Mouse (Mus musculus): ENCODE results near the gene Gm45717.

Gene Gm45717

DNA sequence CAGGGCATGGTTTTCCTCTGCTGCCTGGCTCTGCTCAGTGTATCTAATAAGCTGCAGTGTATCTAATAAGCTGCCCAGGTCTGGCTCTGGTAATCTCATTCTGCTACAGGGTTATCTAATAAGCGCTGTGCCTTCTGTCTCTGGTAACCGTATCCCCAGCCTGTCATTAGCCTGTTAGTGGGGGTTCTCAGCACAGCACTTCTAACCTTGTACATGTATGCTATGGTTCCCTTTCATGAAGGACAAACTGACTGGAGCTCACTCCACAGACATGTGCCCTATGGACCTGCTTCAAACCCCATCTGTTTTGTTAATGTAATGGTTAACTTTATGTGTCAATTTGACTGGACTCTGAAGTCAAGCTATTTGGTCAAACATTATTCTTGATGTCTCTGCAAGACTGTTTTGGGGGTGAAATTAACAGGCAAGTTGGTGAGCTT is 50.1 kb downstream of the Gm45717 start:
- no peak for DNase-seq (ENCODE audit: low spot score in 2 of 2)

GRCm38 (mm10) chr7:140903212-140903611 is 52.5 kb downstream of the Gm45717 start:
- peak in 1 of 2 experiments; percentile 74 for DNase-seq (ENCODE audit: low spot score in 2 of 2)

DNA sequence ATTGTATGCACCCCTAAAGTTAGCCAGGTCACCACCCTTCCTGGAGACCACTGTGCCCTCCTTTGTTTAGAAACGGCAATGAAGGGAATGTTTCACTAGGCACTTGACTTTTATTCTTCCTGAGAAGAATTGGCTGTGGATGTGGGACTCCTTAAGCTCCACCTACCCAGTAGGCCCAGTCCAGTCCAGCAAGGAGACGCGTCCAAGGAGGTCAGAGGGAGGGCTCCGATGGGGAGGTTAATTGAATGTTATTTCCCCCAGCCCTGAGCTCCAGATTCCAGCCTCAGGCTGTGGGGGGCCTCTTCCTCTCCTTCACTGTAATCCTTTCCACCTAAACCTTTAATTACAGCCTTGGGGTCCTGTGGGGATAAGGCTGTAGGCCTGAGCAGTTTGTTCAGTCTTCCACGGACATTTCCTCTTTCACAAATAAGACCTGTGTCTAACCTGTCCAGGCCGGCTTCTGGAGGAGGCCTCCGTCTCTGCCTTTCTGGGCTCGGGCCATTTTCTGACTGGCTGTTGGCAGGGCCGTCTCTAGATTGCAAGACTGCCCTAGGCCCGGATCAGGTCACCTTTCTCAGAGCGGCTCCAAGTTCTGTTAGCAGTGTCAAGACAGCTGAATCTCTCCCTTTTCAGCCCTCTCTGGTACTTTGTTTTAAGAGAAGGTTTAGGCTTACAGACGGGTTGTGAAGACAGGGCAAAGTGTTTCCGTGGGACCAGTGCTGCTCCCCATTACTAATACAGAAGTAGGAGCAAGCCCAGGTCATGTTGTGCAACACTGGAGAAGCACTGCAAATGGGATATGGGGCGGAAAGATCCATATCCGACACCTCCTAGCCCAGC is 53.5 kb downstream of the Gm45717 start:
- DNase-seq (ENCODE audit: low spot score in 2 of 2), result no peak

DNA sequence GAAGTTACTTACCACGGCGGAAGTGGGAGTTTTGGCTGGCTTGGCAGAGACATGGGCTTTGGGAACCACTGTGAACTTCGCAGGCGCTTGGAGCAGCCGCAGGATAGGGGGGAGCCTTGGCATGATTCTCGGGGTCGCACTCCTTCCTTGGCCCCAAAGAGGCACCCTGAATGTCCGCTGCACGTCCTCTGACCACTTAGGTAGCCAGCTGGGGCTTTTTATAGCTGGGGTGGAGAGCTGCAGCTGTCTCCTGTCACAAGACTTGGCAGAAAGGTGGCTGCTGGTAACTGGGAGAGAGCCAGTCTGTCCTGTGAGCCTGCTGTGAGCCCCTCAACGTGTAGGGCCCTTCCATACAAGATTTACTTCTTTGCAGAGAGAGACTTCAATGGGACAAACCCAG is 55.5 kb downstream of the Gm45717 start, which contains the start of gene Cox8b:
TSS of gene Cox8b (minus strand) at position 227 of the 400 bp plus-strand sequence.
- DNase-seq (ENCODE audit: low spot score in 2 of 2), result no peak

All from left cerebral cortex, adult 9 months (tissue).